Mouse (Mus musculus) kidney, embryonic 15.5 days (tissue): ENCODE measurements around the gene Zfp212. TPM values are rescaled to one million over a fixed set of nuclear protein-coding genes. Genes with fewer than 3 reads are reported as not detected.
A peak's percentile ranks its signal among the peaks of the same experiment; 100 is the strongest.

ENCODE experiments used
- ATAC-seq: fragments of 200-750 bp; cut with Nextera tagmentation; replicated peaks from 2 replicates; pipeline ENCODE4 v1.8.0; 2017; ENCODE audit warnings: moderate TSS enrichment; ENCODE audit not compliant: low FRiP score
- H3K27ac ChIP-seq: fragments of 300-500 bp; sonication (generic); 2 replicates; pipeline ENCODE4 v1.5.1; 2015; ENCODE audit warnings: mild to moderate bottlenecking, inconsistent platforms
- H3K27me3 ChIP-seq: fragments of 300-500 bp; sonication (generic); 2 replicates; pipeline ENCODE4 v1.6.1; 2015; ENCODE audit warnings: inconsistent platforms
- H3K36me3 ChIP-seq: fragments of 300-500 bp; sonication (generic); 2 replicates; pipeline ENCODE4 v1.6.1; 2015; ENCODE audit warnings: inconsistent platforms
- H3K4me1 ChIP-seq: fragments of 300-500 bp; sonication (generic); 2 replicates; pipeline ENCODE4 v1.6.1; 2015; ENCODE audit warnings: inconsistent platforms
- H3K4me2 ChIP-seq: fragments of 300-500 bp; sonication (generic); 2 replicates; pipeline ENCODE4 v1.6.1; 2015; ENCODE audit warnings: moderate library complexity, mild to moderate bottlenecking, inconsistent platforms
- H3K4me3 ChIP-seq: fragments of 300-500 bp; sonication (generic); replicated peaks from 2 replicates; pipeline ENCODE4 v1.5.1; 2015; ENCODE audit warnings: mild to moderate bottlenecking, inconsistent platforms
- H3K9ac ChIP-seq: fragments of 300-500 bp; sonication (generic); 2 replicates; pipeline ENCODE4 v1.6.1; 2015; ENCODE audit warnings: mild to moderate bottlenecking, inconsistent platforms
- H3K9me3 ChIP-seq: fragments of 300-500 bp; sonication (generic); replicated peaks from 2 replicates; pipeline ENCODE4 v1.6.1; 2016; ENCODE audit warnings: inconsistent platforms
- WGBS: fragments of 180-500 bp; shearing (Covaris S2); methylation state at CpG from one replicate; pipeline ENCODE4 v1.1.7; 2015; ENCODE audit warnings: mixed read lengths; 5-methylcytosine and 5-hydroxymethylcytosine counted together
- polyA plus RNA-seq: library from polyadenylated mRNA; unstranded; fragments of >200 nt; fragmentation: Nextera tagmentation; extraction: Ambion mirVana; gene quantifications from 2 replicates; pipeline ENCODE4 v1.2.1, GENCODE M21; 2015

Zfp212 gene
- polyA plus RNA-seq = 19.3 and 20.6 TPM in 2 replicates

- peak; percentile 96 for ATAC-seq
- WGBS = under 1% methylated on average over 67 of the region's 67 CpGs
- H3K9me3 ChIP-seq = no peaks in the 10 kb centered on the region
These were observed at the start of gene Zfp212 for GRCm38 (mm10) chr6:47920447-47921340. Gene Zfp212 (plus strand): TSS chr6:47920476.

GRCm38 (mm10) chr6:47872266-47872665, 48.0 kb upstream of the Zfp212 start:
- Histone ChIP-seq H3K9me3 (no peaks in the 10 kb centered on the region), H3K4me1 (no peaks in the 10 kb centered on the region), H3K4me2 (no peak overlapping the region), H3K36me3 (peaks cover 10% of the 10 kb centered on the region), H3K9ac (no peak overlapping the region), H3K27ac (no peak overlapping the region), H3K4me3 (no peak overlapping the region), H3K27me3 (no peaks in the 10 kb centered on the region)
- ATAC-seq = no peak
- 88% methylated on average over 5 of the region's 5 CpGs for WGBS

More at GRCm38 (mm10) chr6:47920447-47921340, at the start of gene Zfp212:
- Histone ChIP-seq H3K4me3 (peak within 1 kb of the TSS; percentile 92), H3K36me3 (0 out of 2 replicates have a peak, but pooled peaks cover 4% of the 10 kb centered on the region), H3K4me2 (peak within 1 kb of the TSS; percentile 74), H3K9ac (peak within 1 kb of the TSS; percentile 89), H3K27me3 (no peaks in the 10 kb centered on the region), H3K4me1 (peaks cover 22% of the 10 kb centered on the region), H3K27ac (peak within 1 kb of the TSS; percentile 99)

GRCm38 (mm10) chr6:47877058-47877457, 43.2 kb upstream of the Zfp212 start, which contains the start of gene Zfp282:
Gene Zfp282 (plus strand): TSS chr6:47877204.
- Histone ChIP-seq H3K9ac (peak within 1 kb of the TSS; percentile 91), H3K27me3 (no peaks in the 10 kb centered on the region), H3K9me3 (no peaks in the 10 kb centered on the region), H3K4me2 (peak within 1 kb of the TSS; percentile 74), H3K27ac (peak within 1 kb of the TSS; percentile 99), H3K4me3 (peak within 1 kb of the TSS; percentile 95), H3K36me3 (peaks cover 28% of the 10 kb centered on the region), H3K4me1 (peaks cover 19% of the 10 kb centered on the region)
- no peak for ATAC-seq
- 6% methylated on average over 9 of the region's 9 CpGs for WGBS

- Histone ChIP-seq H3K4me1 (peaks cover 19% of the 10 kb centered on the region), H3K36me3 (peaks cover 33% of the 10 kb centered on the region), H3K27ac (peak overlapping the region; percentile 99), H3K9ac (peak overlapping the region; percentile 91), H3K9me3 (no peaks in the 10 kb centered on the region), H3K4me2 (peak overlapping the region; percentile 74), H3K27me3 (no peaks in the 10 kb centered on the region), H3K4me3 (peak overlapping the region; percentile 95)
- peak; percentile 97 for ATAC-seq
- WGBS = 1% methylated on average over 65 of the region's 71 CpGs
These were observed 42.7 kb upstream of the Zfp212 start for GRCm38 (mm10) chr6:47877461-47878132.

- Histone ChIP-seq H3K27me3 (no peaks in the 10 kb centered on the region), H3K9me3 (no peaks in the 10 kb centered on the region), H3K4me2 (peak overlapping the region; percentile 74), H3K9ac (peak overlapping the region; percentile 91), H3K27ac (peak overlapping the region; percentile 99), H3K4me1 (peaks cover 19% of the 10 kb centered on the region), H3K36me3 (peaks cover 39% of the 10 kb centered on the region), H3K4me3 (peak overlapping the region; percentile 95)
- WGBS = 2% methylated on average over 11 of the region's 11 CpGs
- no peak; the same call in 1 of the 2 replicates for ATAC-seq
These were observed 42.2 kb upstream of the Zfp212 start for GRCm38 (mm10) chr6:47878133-47878514.

GRCm38 (mm10) chr6:47878593-47878992, 41.7 kb upstream of the Zfp212 start:
- Histone ChIP-seq H3K27me3 (no peaks in the 10 kb centered on the region), H3K4me1 (peaks cover 19% of the 10 kb centered on the region), H3K9ac (peak overlapping the region; percentile 91), H3K27ac (peak overlapping the region; percentile 99; the same call in 1 of the 2 replicates), H3K4me3 (peak overlapping the region; percentile 95), H3K9me3 (no peaks in the 10 kb centered on the region), H3K4me2 (peak overlapping the region; percentile 74), H3K36me3 (peaks cover 43% of the 10 kb centered on the region)
- ATAC-seq = no peak
- WGBS = 40% methylated on average over 3 of the region's 3 CpGs

GRCm38 (mm10) chr6:47879049-47879716, 41.1 kb upstream of the Zfp212 start:
- ATAC-seq = no peak
- no peak overlapping the region for H3K27ac ChIP-seq
- H3K36me3 ChIP-seq = peaks cover 49% of the 10 kb centered on the region
- peak overlapping the region; percentile 95 for H3K4me3 ChIP-seq
- peak overlapping the region; percentile 74 for H3K4me2 ChIP-seq
- H3K4me1 ChIP-seq = peaks cover 19% of the 10 kb centered on the region
- peak overlapping the region; percentile 91 for H3K9ac ChIP-seq
- 67% methylated on average over 4 of the region's 4 CpGs for WGBS
- no peaks in the 10 kb centered on the region for H3K27me3 ChIP-seq
- H3K9me3 ChIP-seq = no peaks in the 10 kb centered on the region

- H3K9ac ChIP-seq = no peak overlapping the region
- H3K4me2 ChIP-seq = no peak overlapping the region
- H3K9me3 ChIP-seq = no peaks in the 10 kb centered on the region
- H3K36me3 ChIP-seq = peaks cover 59% of the 10 kb centered on the region
- 91% methylated on average over 10 of the region's 10 CpGs for WGBS
- H3K27me3 ChIP-seq = no peaks in the 10 kb centered on the region
- no peak overlapping the region for H3K4me3 ChIP-seq
- no peak for ATAC-seq
- no peak overlapping the region for H3K27ac ChIP-seq
- H3K4me1 ChIP-seq = peaks cover 19% of the 10 kb centered on the region
These were observed 40.1 kb upstream of the Zfp212 start for GRCm38 (mm10) chr6:47880166-47880565.

- WGBS = 87% methylated on average over 8 of the region's 8 CpGs
- peaks cover 96% of the 10 kb centered on the region for H3K36me3 ChIP-seq
These were observed 31.4 kb upstream of the Zfp212 start for GRCm38 (mm10) chr6:47888812-47889383.

GRCm38 (mm10) chr6:47899416-47899815, 20.9 kb upstream of the Zfp212 start:
- Histone ChIP-seq H3K9me3 (no peaks in the 10 kb centered on the region), H3K4me1 (no peaks in the 10 kb centered on the region), H3K36me3 (peaks cover 76% of the 10 kb centered on the region), H3K27me3 (no peaks in the 10 kb centered on the region), H3K4me3 (no peak overlapping the region), H3K4me2 (no peak overlapping the region), H3K27ac (no peak overlapping the region), H3K9ac (no peak overlapping the region)
- ATAC-seq = no peak
- 88% methylated on average over 6 of the region's 6 CpGs for WGBS

More at GRCm38 (mm10) chr6:47888812-47889383, 31.4 kb upstream of the Zfp212 start:
- no peak overlapping the region for H3K4me3 ChIP-seq
- H3K9me3 ChIP-seq = no peaks in the 10 kb centered on the region
- no peak overlapping the region for H3K27ac ChIP-seq
- no peaks in the 10 kb centered on the region for H3K4me1 ChIP-seq
- H3K4me2 ChIP-seq = no peak overlapping the region
- no peaks in the 10 kb centered on the region for H3K27me3 ChIP-seq
- ATAC-seq = no peak
- H3K9ac ChIP-seq = no peak overlapping the region

GRCm38 (mm10) chr6:47903587-47903986, 16.7 kb upstream of the Zfp212 start:
- Histone ChIP-seq H3K27me3 (no peaks in the 10 kb centered on the region), H3K27ac (no peak overlapping the region), H3K4me1 (no peaks in the 10 kb centered on the region), H3K4me2 (no peak overlapping the region), H3K36me3 (peaks cover 97% of the 10 kb centered on the region), H3K9ac (no peak overlapping the region), H3K4me3 (no peak overlapping the region), H3K9me3 (no peaks in the 10 kb centered on the region)
- no peak for ATAC-seq
- WGBS = 76% methylated on average over 4 of the region's 4 CpGs
